Mouse (Mus musculus) liver, adult 2 months (tissue): ENCODE measurements around the gene G6pdx. TPM values are rescaled to one million over a fixed set of nuclear protein-coding genes. Genes with fewer than 3 reads are reported as not detected.

ENCODE experiments used
- DNase-seq: peaks from one replicate; pipeline ENCODE4 v3.0.0-alpha.2; 2011; ENCODE audit warnings: low read depth, low spot score; ENCODE audit errors: extremely low read depth
- H3K27ac ChIP-seq: fragments of 200-500 bp; replicated peaks from 2 replicates; pipeline ENCODE4 v1.5.1; 2012; ENCODE audit warnings: low read depth, mild to moderate bottlenecking, control low read depth, inconsistent platforms, low read length; ENCODE audit not compliant: insufficient read depth
- H3K27me3 ChIP-seq: fragments of 200-500 bp; 2 replicates; pipeline ENCODE4 v1.6.1; 2012; ENCODE audit warnings: mild to moderate bottlenecking, moderate library complexity, low read length, inconsistent platforms; ENCODE audit not compliant: control insufficient read depth, insufficient read depth
- H3K36me3 ChIP-seq: fragments of 200-500 bp; 2 replicates; pipeline ENCODE4 v1.6.1; 2012; ENCODE audit warnings: low read length, inconsistent platforms; ENCODE audit not compliant: control insufficient read depth, insufficient read depth
- H3K4me1 ChIP-seq: fragments of 200-500 bp; 2 replicates; pipeline ENCODE4 v1.6.1; 2011; ENCODE audit warnings: low read length; ENCODE audit not compliant: control insufficient read depth, insufficient read depth
- H3K4me3 ChIP-seq: fragments of 200-500 bp; 2 replicates; pipeline ENCODE4 v1.5.1; 2011; ENCODE audit warnings: low read depth, mild to moderate bottlenecking, control low read depth, low read length, moderate library complexity; ENCODE audit not compliant: insufficient read depth
- H3K79me2 ChIP-seq: fragments of 200-500 bp; 2 replicates; pipeline ENCODE4 v1.6.1; 2012; ENCODE audit warnings: inconsistent platforms, mild to moderate bottlenecking, low read length, moderate library complexity; ENCODE audit not compliant: control insufficient read depth, insufficient read depth
- H3K9ac ChIP-seq: fragments of 200-500 bp; 2 replicates; pipeline ENCODE4 v1.6.1; 2012; ENCODE audit warnings: low read depth, mild to moderate bottlenecking, control low read depth, inconsistent platforms, low read length
- CTCF ChIP-seq: fragments of 200-500 bp; IDR thresholded peaks from 2 replicates; pipeline ENCODE4 v1.5.1; 2011; ENCODE audit warnings: low read depth, low read length, control low read depth
- POLR2A ChIP-seq: fragments of 200-500 bp; IDR thresholded peaks from 2 replicates; pipeline ENCODE4 v1.6.1; 2011; ENCODE audit warnings: low read length, control low read depth; ENCODE audit not compliant: insufficient read depth; ENCODE audit errors: extremely low read depth
- WGBS: fragments of 180-500 bp; shearing (Covaris S2); methylation state at CpG from one replicate; pipeline ENCODE4 v1.1.7; 2018; 5-methylcytosine and 5-hydroxymethylcytosine counted together
- polyA plus RNA-seq: library from polyadenylated mRNA; depleted of rRNA; stranded (reverse); fragments of >200 nt; gene quantifications from 2 replicates; pipeline ENCODE4 v1.2.3, GENCODE M21; 2012
- total RNA-seq: library from RNA; depleted of rRNA; stranded (reverse); fragments of >200 nt; gene quantifications from 2 replicates; pipeline ENCODE4 v1.2.3, GENCODE M21; 2014

Gene G6pdx
- total and polyA plus RNA-seq, 2 experiments: 3.2 to 3.8 TPM

GRCm38 (mm10) chrX:74400136-74400535, 28.9 kb downstream of the G6pdx start:
- TF ChIP-seq POLR2A (no peak), CTCF (no peak)
- H3K79me2 ChIP-seq: no peaks in the 10 kb centered on the region
- no peaks in the 10 kb centered on the region for H3K36me3 ChIP-seq
- no peaks in the 10 kb centered on the region for H3K4me1 ChIP-seq
- DNase-seq: no peak
- WGBS: 86% methylated on average over 3 of the region's 3 CpGs
- no peak overlapping the region for H3K27ac ChIP-seq
- H3K9ac ChIP-seq: no peak overlapping the region
- no peak overlapping the region for H3K4me3 ChIP-seq
- no peaks in the 10 kb centered on the region for H3K27me3 ChIP-seq

- peak within 1 kb of the TSS; percentile 67 for H3K27ac ChIP-seq
- no peaks in the 10 kb centered on the region for H3K79me2 ChIP-seq
- under 1% methylated on average over 30 of the region's 30 CpGs for WGBS
- TF ChIP-seq CTCF (peak; percentile 59), POLR2A (peak; percentile 64)
- peak within 1 kb of the TSS; percentile 88 for H3K4me3 ChIP-seq
- H3K4me1 ChIP-seq: no peaks in the 10 kb centered on the region; the same call in 1 of the 2 replicates
- peak; percentile 80 for DNase-seq
- H3K27me3 ChIP-seq: no peaks in the 10 kb centered on the region
- H3K36me3 ChIP-seq: no peaks in the 10 kb centered on the region; the same call in none of the 2 replicates
- H3K9ac ChIP-seq: peak within 1 kb of the TSS; percentile 76
These were observed 36.2 kb downstream of the G6pdx start, which contains the start of the genes Fam3a and Ikbkg for GRCm38 (mm10) chrX:74392535-74393443. Gene Fam3a (minus strand): TSS chrX:74393272. Gene Ikbkg (plus strand): TSS chrX:74393290.

DNA sequence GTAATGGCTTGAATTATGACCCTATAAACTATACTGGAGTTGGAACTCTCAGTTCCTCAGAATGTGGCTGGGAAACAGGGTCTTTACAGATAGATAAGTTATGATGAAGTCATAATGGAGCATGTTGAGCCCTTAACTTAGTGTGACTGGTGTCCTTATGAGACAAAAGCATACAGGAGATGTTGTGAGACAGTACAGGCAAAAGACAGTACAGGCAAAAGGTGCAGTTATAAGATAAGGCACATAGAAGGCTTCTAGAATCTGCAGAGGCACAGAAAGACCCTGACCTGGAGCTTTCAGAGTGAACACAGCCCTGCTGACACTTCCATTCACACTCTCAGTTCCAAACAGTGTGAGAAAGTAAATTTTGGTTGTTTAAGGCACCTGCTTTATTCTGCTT, 40.8 kb downstream of the G6pdx start:
- Histone ChIP-seq H3K27ac (no peak overlapping the region), H3K4me3 (no peak overlapping the region)
- no peak for TF ChIP-seq POLR2A
- TF ChIP-seq CTCF: no peak

DNA sequence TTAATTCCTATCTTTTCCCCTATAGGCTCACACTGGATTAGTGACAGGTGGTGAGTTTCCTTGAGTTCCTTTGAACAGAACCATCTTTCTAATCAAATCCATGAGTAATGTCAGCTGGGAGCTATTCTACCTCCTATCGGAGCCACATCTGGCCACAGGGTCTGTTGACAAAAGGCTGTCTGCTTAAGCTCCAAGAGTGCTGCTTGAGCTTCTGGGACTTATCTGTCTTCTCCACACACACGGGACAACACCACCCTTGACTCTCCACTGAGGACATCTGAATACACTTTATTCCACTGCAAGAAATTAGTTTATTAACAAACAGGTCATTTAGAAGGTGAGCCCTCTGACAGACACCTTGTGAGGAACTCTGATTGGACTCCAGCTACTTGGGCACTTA, 44.5 kb downstream of the G6pdx start:
- no peaks in the 10 kb centered on the region for H3K27me3 ChIP-seq
- no peak overlapping the region for H3K4me3 ChIP-seq
- WGBS: 97% methylated on average over 2 of the region's 2 CpGs
- H3K9ac ChIP-seq: no peak overlapping the region
- no peak overlapping the region for H3K27ac ChIP-seq
- H3K4me1 ChIP-seq: no peaks in the 10 kb centered on the region
- TF ChIP-seq POLR2A (no peak), CTCF (no peak)
- no peaks in the 10 kb centered on the region for H3K79me2 ChIP-seq
- H3K36me3 ChIP-seq: peaks cover 15% of the 10 kb centered on the region
- no peak for DNase-seq

More for the DNA sequence above, 40.8 kb downstream of the G6pdx start:
- Histone ChIP-seq H3K4me1 (no peaks in the 10 kb centered on the region; the same call in 1 of the 2 replicates), H3K36me3 (peaks cover 15% of the 10 kb centered on the region), H3K79me2 (no peaks in the 10 kb centered on the region), H3K27me3 (no peaks in the 10 kb centered on the region), H3K9ac (no peak overlapping the region)
- DNase-seq: no peak

- Histone ChIP-seq H3K27me3 (no peaks in the 10 kb centered on the region), H3K4me1 (peaks cover 3% of the 10 kb centered on the region; the same call in 1 of the 2 replicates), H3K27ac (peak within 1 kb of the TSS; percentile 29), H3K9ac (peak within 1 kb of the TSS; percentile 79), H3K79me2 (no peaks in the 10 kb centered on the region), H3K4me3 (peak within 1 kb of the TSS; percentile 80), H3K36me3 (no peaks in the 10 kb centered on the region)
- DNase-seq: peak; percentile 90
- TF ChIP-seq POLR2A (peak; percentile 76; the same call in 1 of the 2 replicates), CTCF (no peak)
- WGBS: 1% methylated on average over 30 of the region's 32 CpGs
These were observed 56.0 kb downstream of the G6pdx start, which contains the start of the genes Ubl4a and Slc10a3 for GRCm38 (mm10) chrX:74372888-74373549. Gene Ubl4a (minus strand): TSS chrX:74373218. Gene Slc10a3 (minus strand): TSS chrX:74373349.
